Mouse (Mus musculus): ENCODE data around the gene Fam98a. TPM values are rescaled to one million over a fixed set of nuclear protein-coding genes. Genes with fewer than 3 reads are reported as not detected.

Gene Fam98a
- 18.3 TPM for polyA plus RNA-seq (2017; shearing (Covaris generic))

GRCm38 (mm10) chr17:75551512-75552400, at the start of gene Fam98a:
TSS of gene Fam98a (minus strand) at chr17:75551946.

Other genes starting within 250 kb of the Fam98a start
- gene Rasgrp3, start 116.0 kb downstream of the Fam98a start, polyA plus RNA-seq (2017; shearing (Covaris generic)), result 0.21 TPM

All from effector memory CD4-positive, alpha-beta T cell, adult 5 months (primary cell).